Mouse (Mus musculus): ENCODE data around the gene Hmox1.

- TF ChIP-seq CTCF (IDR thresholded peaks at IDR 0.05; ENCODE audit: low read depth) = no peak
- peak; percentile 15; the same call in 1 of the 2 replicates for TF ChIP-seq EP300 (IDR thresholded peaks at IDR 0.05; ENCODE audit: low read depth)
Measured at GRCm38 (mm10) chr8:75109236-75109967, 16.0 kb downstream of the Hmox1 start, which contains the start of gene Mcm5.

Measured in liver, embryonic 14.5 days (tissue).